Mouse (Mus musculus): ENCODE results near the gene Hnrnpa1. TPM values are rescaled to one million over a fixed set of nuclear protein-coding genes. Genes with fewer than 3 reads are reported as not detected.

Gene Hnrnpa1
- polyA plus RNA-seq (2015; fragmentation: Nextera tagmentation; extraction: Ambion mirVana), result 436 and 495 TPM in 2 replicates

DNA sequence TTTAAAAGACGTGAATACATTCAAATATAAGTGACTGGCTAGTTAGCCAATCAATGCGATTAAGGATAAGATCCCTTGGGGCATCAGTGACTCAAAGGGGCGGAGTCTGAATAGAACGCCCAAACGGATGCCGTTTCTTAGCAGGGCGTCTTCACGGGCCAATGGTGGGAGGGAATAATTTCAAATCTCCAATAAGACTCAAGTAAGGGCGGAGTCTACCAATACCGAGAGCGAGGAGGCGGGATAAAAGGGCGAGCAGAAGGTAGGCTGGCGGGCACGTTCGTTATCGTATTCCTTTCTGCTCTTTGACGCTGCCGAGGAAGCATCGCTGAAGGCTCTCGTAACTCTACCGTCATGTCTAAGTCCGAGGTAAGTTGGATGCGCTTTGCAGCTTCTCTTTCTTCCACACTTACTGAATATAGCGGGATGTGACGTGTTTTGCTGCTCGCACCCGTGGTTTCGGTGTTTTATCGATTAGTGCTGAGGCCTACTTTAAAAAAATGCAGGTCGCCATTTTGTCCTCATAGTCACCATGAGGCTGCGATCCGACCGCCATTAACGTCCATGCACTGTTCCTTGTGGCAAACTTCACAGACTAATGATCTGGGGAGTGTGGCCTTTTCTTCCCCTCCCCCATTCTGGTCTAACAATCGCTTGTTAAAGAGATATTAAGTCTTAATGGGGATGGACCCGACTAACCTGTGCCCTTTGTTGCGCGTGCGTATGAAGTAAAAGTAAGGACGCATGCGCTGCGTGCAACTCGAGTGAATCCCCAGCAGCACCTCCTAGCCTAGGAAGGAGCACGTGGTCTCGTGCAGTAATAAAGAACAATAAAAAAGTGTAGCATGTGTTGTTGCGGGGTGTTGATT, at the start of gene Hnrnpa1:
Hnrnpa1 (plus strand) TSS at position 273 of the 869 bp plus-strand sequence.
- peak within 1 kb of the TSS; percentile 89 for H3K9ac ChIP-seq
- WGBS (ENCODE audit: insufficient replicate concordance), result under 1% methylated on average over 47 of the region's 47 CpGs
- H3K36me3 ChIP-seq, result peaks cover 46% of the 10 kb centered on the region
- H3K4me1 ChIP-seq (replicated peaks), result peaks cover 56% of the 10 kb centered on the region
- peak within 1 kb of the TSS; percentile 91 for H3K4me2 ChIP-seq
- DNase-seq (peak; percentile 94), ATAC-seq (ENCODE audit: low read depth) (peak; percentile 80)
- no peaks in the 10 kb centered on the region for H3K9me3 ChIP-seq (replicated peaks)
- H3K27me3 ChIP-seq, result no peaks in the 10 kb centered on the region
- H3K27ac ChIP-seq, result peak within 1 kb of the TSS; percentile 95
- H3K4me3 ChIP-seq (replicated peaks), result peak within 1 kb of the TSS; percentile 80

DNA sequence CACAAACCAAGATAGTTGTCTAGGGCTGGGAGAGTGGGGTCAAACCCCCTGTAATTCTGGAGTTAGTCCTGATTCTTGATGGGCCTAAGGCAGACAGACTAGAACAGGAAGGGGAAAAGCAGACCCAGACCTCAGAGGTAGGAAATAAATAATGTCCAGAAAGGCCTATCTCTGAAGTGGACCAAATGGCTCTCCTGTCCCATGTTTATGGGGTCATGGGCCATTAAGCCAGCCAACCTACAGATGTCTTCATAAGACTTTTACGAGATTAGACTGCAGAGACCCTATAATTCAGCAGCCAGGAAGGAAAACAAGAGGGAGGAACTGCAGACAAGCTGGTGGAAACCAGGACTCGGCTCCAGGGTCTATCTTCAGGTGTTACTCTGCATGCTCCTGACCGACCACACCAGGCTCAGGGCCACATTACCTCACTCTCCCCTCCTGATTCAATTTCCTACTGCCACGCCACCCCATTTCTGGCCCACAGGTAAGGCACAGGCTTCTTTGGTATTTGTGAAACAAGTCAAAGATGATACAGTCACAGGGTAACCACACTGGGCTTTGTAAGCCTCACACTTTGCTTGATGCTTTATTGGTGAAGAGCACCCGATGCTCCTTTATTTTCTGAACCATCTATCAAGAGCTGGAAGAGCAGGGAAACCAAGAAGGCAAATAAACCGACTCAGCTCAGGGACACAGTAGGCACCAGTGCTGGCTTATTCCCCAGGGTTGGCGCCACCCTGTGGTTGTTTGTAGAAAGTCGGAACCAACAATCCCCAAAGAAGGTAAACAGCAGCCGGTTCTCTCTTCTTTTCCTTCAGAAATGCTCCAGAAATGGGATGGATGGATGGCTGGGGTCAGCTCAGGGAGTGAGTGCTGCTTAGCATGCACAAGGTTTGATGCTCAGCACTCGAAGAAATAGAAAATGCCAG, 49.4 kb upstream of the Hnrnpa1 start:
- WGBS (ENCODE audit: insufficient replicate concordance), result 64% methylated on average over 10 of the region's 10 CpGs
- H3K27ac ChIP-seq, result no peak overlapping the region
- no peak overlapping the region for H3K4me3 ChIP-seq (replicated peaks)
- H3K4me2 ChIP-seq, result no peak overlapping the region
- ATAC-seq (ENCODE audit: low read depth) (0 out of 2 replicates have a peak, but pooled peaks have one; percentile 17), DNase-seq (no peak)
- H3K27me3 ChIP-seq, result no peaks in the 10 kb centered on the region
- H3K4me1 ChIP-seq (replicated peaks), result no peaks in the 10 kb centered on the region
- H3K9ac ChIP-seq, result no peak overlapping the region
- H3K9me3 ChIP-seq (replicated peaks), result no peaks in the 10 kb centered on the region
- H3K36me3 ChIP-seq, result peaks cover 54% of the 10 kb centered on the region

GRCm38 (mm10) chr15:103193606-103194005, 46.6 kb upstream of the Hnrnpa1 start:
- Histone ChIP-seq H3K9me3 (replicated peaks) (no peaks in the 10 kb centered on the region), H3K27me3 (no peaks in the 10 kb centered on the region), H3K27ac (no peak overlapping the region), H3K4me1 (replicated peaks) (no peaks in the 10 kb centered on the region), H3K4me2 (no peak overlapping the region), H3K9ac (no peak overlapping the region), H3K4me3 (replicated peaks) (no peak overlapping the region), H3K36me3 (peaks cover 82% of the 10 kb centered on the region)
- DNase-seq (no peak), ATAC-seq (ENCODE audit: low read depth) (no peak)
- WGBS (ENCODE audit: insufficient replicate concordance), result 78% methylated on average over 2 of the region's 2 CpGs

DNA sequence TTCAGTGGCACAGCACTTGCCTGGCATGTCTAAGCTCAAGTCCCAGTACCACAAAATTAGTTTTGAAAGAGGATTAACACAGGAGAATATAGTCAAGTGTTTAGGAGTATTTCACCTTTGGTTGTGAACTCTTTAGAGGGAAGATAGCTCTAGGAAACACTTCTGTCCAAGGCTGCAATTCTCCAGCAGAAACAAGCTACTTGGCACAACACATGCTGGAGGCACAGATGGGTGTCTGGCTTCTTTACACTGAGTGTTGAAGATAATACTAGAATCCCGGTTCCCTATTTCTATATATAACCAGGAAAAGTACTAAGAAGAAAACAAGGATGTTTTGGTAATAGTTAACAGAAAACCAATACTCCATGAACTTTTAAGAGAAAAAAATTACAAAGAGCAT, 43.4 kb upstream of the Hnrnpa1 start:
- no peak overlapping the region for H3K9ac ChIP-seq
- 60% methylated on average over 1 of the region's 1 CpGs for WGBS (ENCODE audit: insufficient replicate concordance)
- DNase-seq (no peak), ATAC-seq (ENCODE audit: low read depth) (no peak)
- H3K27ac ChIP-seq, result no peak overlapping the region
- H3K36me3 ChIP-seq, result peaks cover 95% of the 10 kb centered on the region
- H3K9me3 ChIP-seq (replicated peaks), result no peaks in the 10 kb centered on the region
- H3K4me2 ChIP-seq, result no peak overlapping the region
- H3K27me3 ChIP-seq, result no peaks in the 10 kb centered on the region
- H3K4me3 ChIP-seq (replicated peaks), result no peak overlapping the region
- no peaks in the 10 kb centered on the region for H3K4me1 ChIP-seq (replicated peaks)

DNA sequence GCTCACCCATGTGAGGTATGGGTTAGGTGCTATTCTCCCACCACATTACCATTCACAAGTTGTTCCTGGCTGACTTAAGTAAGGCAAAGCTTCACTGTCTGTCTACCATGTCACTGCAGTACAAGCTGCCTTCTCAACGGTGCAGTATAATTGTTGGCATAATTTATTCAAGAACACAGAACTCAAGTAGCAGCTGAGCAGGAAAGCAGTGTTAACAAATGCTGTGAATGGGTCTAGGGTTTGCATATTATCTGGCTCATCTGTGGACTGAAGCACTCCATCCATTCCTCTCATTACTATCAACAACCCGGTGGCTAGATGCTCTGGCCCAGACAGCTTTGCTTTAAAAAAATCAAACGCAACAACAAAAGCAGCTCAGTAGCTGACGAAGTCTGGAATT, 42.4 kb upstream of the Hnrnpa1 start:
- Histone ChIP-seq H3K9me3 (replicated peaks) (no peaks in the 10 kb centered on the region), H3K4me3 (replicated peaks) (no peak overlapping the region), H3K27me3 (no peaks in the 10 kb centered on the region), H3K9ac (no peak overlapping the region), H3K4me2 (no peak overlapping the region), H3K27ac (no peak overlapping the region), H3K36me3 (peaks cover 95% of the 10 kb centered on the region), H3K4me1 (replicated peaks) (no peaks in the 10 kb centered on the region)
- DNase-seq (no peak), ATAC-seq (ENCODE audit: low read depth) (no peak)
- 89% methylated on average over 4 of the region's 4 CpGs for WGBS (ENCODE audit: insufficient replicate concordance)

DNA sequence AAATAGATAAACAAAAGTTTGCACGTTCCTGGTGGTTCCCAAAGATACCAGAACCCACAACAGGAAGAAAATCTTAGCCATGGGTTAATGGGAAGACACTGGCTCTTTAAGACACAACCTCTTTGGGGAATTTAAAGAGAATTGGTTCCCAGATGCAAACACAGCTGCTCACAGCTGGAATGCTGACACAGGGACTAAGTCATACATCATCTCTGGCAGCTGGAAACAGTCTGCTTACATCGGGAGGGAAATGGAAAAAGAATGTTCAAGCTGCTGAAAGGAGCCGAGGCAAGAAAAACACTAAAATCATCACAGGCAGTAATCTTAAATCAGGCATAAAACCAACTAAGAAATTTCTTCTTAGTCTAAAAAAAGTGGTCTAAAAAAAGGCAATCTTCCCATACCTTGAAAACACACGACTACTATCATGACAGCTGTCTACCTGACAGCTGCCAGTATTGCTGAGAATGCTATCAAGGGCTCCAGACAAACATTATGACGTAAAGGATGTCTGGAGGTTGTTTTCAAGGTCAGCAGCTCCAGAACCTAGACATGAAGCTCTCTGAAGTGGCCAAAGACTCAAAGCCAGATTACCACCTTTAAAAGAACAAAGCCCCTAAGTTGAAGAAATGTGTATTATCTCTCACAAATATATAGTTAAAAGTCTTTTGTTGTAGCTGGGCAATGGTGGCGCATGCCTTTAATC, 38.0 kb upstream of the Hnrnpa1 start:
- peaks cover 95% of the 10 kb centered on the region for H3K36me3 ChIP-seq
- no peaks in the 10 kb centered on the region for H3K27me3 ChIP-seq
- 71% methylated on average over 6 of the region's 6 CpGs for WGBS (ENCODE audit: insufficient replicate concordance)
- H3K27ac ChIP-seq, result no peak overlapping the region
- no peaks in the 10 kb centered on the region for H3K9me3 ChIP-seq (replicated peaks)
- no peak overlapping the region for H3K4me2 ChIP-seq
- no peak overlapping the region for H3K4me3 ChIP-seq (replicated peaks)
- ATAC-seq (ENCODE audit: low read depth), result no peak
- H3K9ac ChIP-seq, result no peak overlapping the region
- DNase-seq, result no peak
- H3K4me1 ChIP-seq (replicated peaks), result no peaks in the 10 kb centered on the region; the same call in 1 of the 2 replicates

GRCm38 (mm10) chr15:103205156-103205555, 35.1 kb upstream of the Hnrnpa1 start:
- Histone ChIP-seq H3K4me2 (no peak overlapping the region), H3K4me3 (replicated peaks) (no peak overlapping the region), H3K4me1 (replicated peaks) (no peaks in the 10 kb centered on the region; the same call in 1 of the 2 replicates), H3K9ac (no peak overlapping the region), H3K27ac (no peak overlapping the region), H3K9me3 (replicated peaks) (no peaks in the 10 kb centered on the region), H3K27me3 (no peaks in the 10 kb centered on the region), H3K36me3 (peaks cover 94% of the 10 kb centered on the region)
- ATAC-seq (ENCODE audit: low read depth) (no peak), DNase-seq (no peak)
- WGBS (ENCODE audit: insufficient replicate concordance), result 76% methylated on average over 2 of the region's 2 CpGs

DNA sequence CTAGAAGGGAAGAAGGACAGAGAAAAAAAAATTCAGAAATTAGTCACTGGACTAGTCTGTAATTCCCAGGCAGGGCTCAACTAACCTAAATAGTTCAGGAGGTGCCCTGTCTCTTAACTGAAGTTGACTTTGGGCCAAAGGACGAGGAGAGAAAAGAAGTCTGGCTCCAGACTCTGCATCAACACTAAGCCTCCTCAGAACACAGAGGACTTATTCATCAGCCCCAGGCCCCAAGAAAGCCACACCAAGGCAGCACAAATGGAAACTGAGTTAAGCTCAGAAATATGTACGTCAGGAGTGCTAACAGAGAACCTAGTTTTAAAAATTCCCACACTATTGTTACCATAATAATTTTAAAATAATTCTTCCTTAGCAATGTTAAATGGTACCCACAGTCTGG, 26.1 kb upstream of the Hnrnpa1 start:
- H3K9me3 ChIP-seq (replicated peaks), result no peaks in the 10 kb centered on the region
- no peak overlapping the region for H3K4me3 ChIP-seq (replicated peaks)
- H3K9ac ChIP-seq, result no peak overlapping the region
- H3K4me2 ChIP-seq, result no peak overlapping the region
- no peak for ATAC-seq (ENCODE audit: low read depth)
- H3K27me3 ChIP-seq, result no peaks in the 10 kb centered on the region
- H3K4me1 ChIP-seq (replicated peaks), result peaks cover 42% of the 10 kb centered on the region
- H3K36me3 ChIP-seq, result peaks cover 50% of the 10 kb centered on the region
- no peak overlapping the region for H3K27ac ChIP-seq
- no peak for DNase-seq
- WGBS (ENCODE audit: insufficient replicate concordance), result 78% methylated on average over 2 of the region's 2 CpGs

- peak overlapping the region; percentile 54; the same call in 1 of the 2 replicates for H3K9ac ChIP-seq
- H3K9me3 ChIP-seq (replicated peaks), result no peaks in the 10 kb centered on the region
- H3K4me2 ChIP-seq, result peak overlapping the region; percentile 51
- DNase-seq (peak; percentile 59), ATAC-seq (ENCODE audit: low read depth) (peak; percentile 82)
- no peaks in the 10 kb centered on the region for H3K27me3 ChIP-seq
- peak overlapping the region; percentile 35 for H3K27ac ChIP-seq
- 6% methylated on average over 15 of the region's 15 CpGs for WGBS (ENCODE audit: insufficient replicate concordance)
- H3K4me3 ChIP-seq (replicated peaks), result peak overlapping the region; percentile 40
- peaks cover 41% of the 10 kb centered on the region for H3K36me3 ChIP-seq
- H3K4me1 ChIP-seq (replicated peaks), result peaks cover 46% of the 10 kb centered on the region
These were observed 25.0 kb upstream of the Hnrnpa1 start for GRCm38 (mm10) chr15:103214971-103215907.

DNA sequence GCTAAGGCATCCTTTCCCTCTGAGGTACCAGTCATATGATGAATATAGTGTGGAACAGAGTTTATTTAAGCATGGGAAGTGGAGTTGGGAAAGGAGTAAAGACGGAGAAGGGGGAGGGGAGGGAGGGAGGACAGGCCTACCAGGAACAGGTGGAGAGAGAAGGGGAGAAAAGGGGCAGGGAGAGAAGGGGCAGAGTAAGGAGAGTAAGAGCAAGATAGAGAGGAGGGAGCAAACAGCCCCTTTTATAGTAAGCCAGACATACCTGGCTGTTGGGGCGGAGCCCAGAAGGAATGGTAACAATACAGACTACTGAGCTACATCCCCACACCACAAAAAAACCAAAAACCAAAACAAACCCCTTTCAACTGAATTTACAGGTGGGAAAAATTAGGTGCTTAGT, 24.2 kb upstream of the Hnrnpa1 start:
- DNase-seq (no peak), ATAC-seq (ENCODE audit: low read depth) (no peak)
- Histone ChIP-seq H3K4me3 (replicated peaks) (peak overlapping the region; percentile 40; the same call in 1 of the 2 replicates), H3K36me3 (peaks cover 36% of the 10 kb centered on the region), H3K9ac (peak overlapping the region; percentile 54; the same call in 1 of the 2 replicates), H3K4me2 (peak overlapping the region; percentile 51), H3K27me3 (no peaks in the 10 kb centered on the region), H3K4me1 (replicated peaks) (peaks cover 53% of the 10 kb centered on the region), H3K9me3 (replicated peaks) (no peaks in the 10 kb centered on the region), H3K27ac (peak overlapping the region; percentile 35; the same call in 1 of the 2 replicates)
- WGBS (ENCODE audit: insufficient replicate concordance), result 56% methylated on average over 2 of the region's 2 CpGs

All from liver, embryonic 13.5 days (tissue).